Mouse (Mus musculus) fibroblast of lung, adult 2 months (primary cell): ENCODE measurements around the gene Dppa3.

Experiments used
- DNase-seq: peaks from one replicate; pipeline ENCODE4 v3.0.0-alpha.2; 2011; ENCODE audit warnings: low read depth

Gene Dppa3

DNA sequence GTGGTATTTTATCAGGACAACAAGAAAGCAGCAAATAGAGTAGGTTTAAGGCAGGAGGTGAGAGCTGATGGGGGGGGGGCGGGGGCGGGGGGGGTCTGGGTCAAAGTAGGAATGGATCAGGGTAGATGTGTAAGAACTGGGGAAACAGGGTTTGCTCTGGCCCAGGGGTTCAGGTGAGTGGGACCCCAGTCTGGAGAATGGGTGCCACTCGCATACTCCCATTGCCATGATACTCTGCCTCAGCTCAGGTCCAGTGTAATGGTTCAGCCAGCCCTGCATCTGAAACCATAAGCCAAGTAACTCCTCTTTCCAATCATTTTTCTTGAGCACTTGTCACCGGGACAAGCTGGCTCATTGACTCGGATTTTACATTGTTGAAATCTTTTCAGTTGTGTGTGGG is 42.6 kb downstream of the Dppa3 start:
- DNase-seq: no peak

DNA sequence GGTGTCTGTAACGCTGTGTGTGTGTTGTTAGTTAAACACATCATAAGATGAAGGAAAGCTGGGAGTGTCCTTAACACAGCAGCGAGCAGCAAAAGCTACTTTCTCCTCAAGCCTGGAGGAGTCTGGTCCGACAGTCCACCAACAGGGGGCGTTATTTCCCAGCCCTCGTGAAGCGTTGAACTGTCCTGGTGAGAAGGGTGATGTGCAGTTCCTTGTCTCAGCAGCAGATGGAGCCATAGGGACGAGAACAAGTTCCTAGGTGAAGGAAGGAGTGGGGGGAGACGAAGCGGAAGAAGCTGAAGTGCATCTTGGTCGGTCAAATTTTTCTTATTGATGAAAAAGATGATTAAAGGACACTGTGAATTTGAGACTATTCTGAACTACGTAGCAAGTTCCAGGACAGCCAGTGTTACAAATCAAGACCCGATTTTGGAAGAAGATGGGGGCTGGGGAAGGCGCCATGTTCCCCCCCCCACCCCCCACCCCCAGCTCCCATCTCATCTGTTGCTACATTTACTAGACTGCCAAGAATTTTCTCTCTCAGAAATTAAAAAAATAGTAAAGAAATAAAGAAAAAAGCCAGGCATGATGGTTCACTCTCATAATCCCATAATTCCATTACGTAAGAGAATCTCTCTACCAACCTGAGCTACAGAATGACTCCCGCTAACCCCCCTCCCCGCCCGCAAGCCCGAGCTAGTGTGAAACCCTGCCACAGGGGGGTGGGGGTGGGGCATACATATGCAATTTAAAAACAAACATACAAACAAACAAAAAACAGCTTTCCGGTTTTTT is 43.4 kb downstream of the Dppa3 start:
- DNase-seq: peak; percentile 92

GRCm38 (mm10) chr6:122670201-122670551 is 44.0 kb downstream of the Dppa3 start:
- no peak for DNase-seq

GRCm38 (mm10) chr6:122670841-122671240 is 44.6 kb downstream of the Dppa3 start:
- DNase-seq: no peak

DNA sequence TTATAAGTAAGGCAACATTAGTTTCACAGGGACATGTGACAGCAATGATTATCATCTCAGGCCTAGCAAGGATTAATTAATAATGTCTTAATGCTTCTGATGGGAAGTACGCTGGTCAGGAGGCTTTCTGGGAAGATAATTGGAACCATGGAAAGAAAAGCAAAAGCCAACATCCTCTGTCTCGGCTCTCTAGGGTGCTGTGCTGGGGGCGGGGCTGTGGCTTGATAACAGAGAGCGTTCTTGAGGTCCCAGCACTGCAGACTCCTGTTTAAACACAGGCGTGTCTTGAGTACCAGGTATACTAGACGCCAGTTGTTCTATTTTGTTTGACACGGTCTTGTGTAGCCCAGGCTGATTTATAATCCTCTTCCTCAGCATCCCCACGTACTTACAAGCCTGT is 46.5 kb downstream of the Dppa3 start:
- DNase-seq: no peak
